Mouse (Mus musculus) thymus, adult 2 months (tissue): Measurements from ENCODE around the gene Lime1. TPM values are rescaled to one million over a fixed set of nuclear protein-coding genes. Genes with fewer than 3 reads are reported as not detected.
A peak's percentile ranks its signal among the peaks of the same experiment; 100 is the strongest.

Experiments
- DNase-seq: peaks from one replicate; pipeline ENCODE4 v3.0.0; 2021
- H3K27ac ChIP-seq: fragments of 200-500 bp; 2 replicates; pipeline ENCODE4 v1.5.1; 2012; ENCODE audit warnings: low read length, control low read depth; ENCODE audit not compliant: control insufficient read depth, insufficient read depth
- H3K27me3 ChIP-seq: fragments of 200-500 bp; 2 replicates; pipeline ENCODE4 v1.6.1; 2012; ENCODE audit warnings: mild to moderate bottlenecking, low read length, moderate library complexity, mixed read lengths; ENCODE audit not compliant: control insufficient read depth, insufficient read depth
- H3K36me3 ChIP-seq: fragments of 200-500 bp; 2 replicates; pipeline ENCODE4 v1.6.1; 2012; ENCODE audit warnings: mild to moderate bottlenecking, low read length, moderate library complexity; ENCODE audit not compliant: control insufficient read depth, insufficient read depth
- H3K4me1 ChIP-seq: fragments of 200-500 bp; replicated peaks from 2 replicates; pipeline ENCODE4 v1.6.1; 2012; ENCODE audit warnings: low read length; ENCODE audit not compliant: control insufficient read depth, insufficient read depth
- H3K4me3 ChIP-seq: fragments of 200-500 bp; 2 replicates; pipeline ENCODE4 v1.5.1; 2012; ENCODE audit warnings: mild to moderate bottlenecking, low read length, control low read depth, moderate library complexity; ENCODE audit not compliant: control insufficient read depth, insufficient read depth
- CTCF ChIP-seq: fragments of 200-500 bp; IDR thresholded peaks from 2 replicates; pipeline ENCODE4 v1.5.1; 2012; ENCODE audit warnings: mild to moderate bottlenecking, control low read depth, low read length, moderate library complexity, borderline replicate concordance; ENCODE audit not compliant: control insufficient read depth, poor library complexity, insufficient read depth; ENCODE audit errors: extremely low read depth
- POLR2A ChIP-seq: fragments of 200-500 bp; IDR thresholded peaks from 2 replicates; pipeline ENCODE4 v1.6.1; 2012; ENCODE audit warnings: mild to moderate bottlenecking, low read length, control low read depth, moderate library complexity; ENCODE audit not compliant: control insufficient read depth, poor library complexity, insufficient read depth; ENCODE audit errors: extremely low read depth
- WGBS: fragments of 180-500 bp; shearing (Covaris S2); methylation state at CpG from one replicate; pipeline ENCODE4 v1.1.7; 2018; 5-methylcytosine and 5-hydroxymethylcytosine counted together
- polyA plus RNA-seq: library from polyadenylated mRNA; depleted of rRNA; stranded (reverse); fragments of >200 nt; gene quantifications from 2 replicates; pipeline ENCODE4 v1.2.3, GENCODE M21; 2012; rRNA removed

Gene Lime1
- polyA plus RNA-seq: 263 and 268 TPM in 2 replicates

GRCm38 (mm10) chr2:181379778-181380177 lies at the start of gene Lime1:
Gene Lime1, plus strand, starts transcription at chr2:181380078.
- Histone ChIP-seq H3K27ac (no peak within 1 kb of the TSS), H3K4me3 (no peak within 1 kb of the TSS), H3K36me3 (peaks cover 29% of the 10 kb centered on the region), H3K27me3 (no peaks in the 10 kb centered on the region), H3K4me1 (peaks cover 16% of the 10 kb centered on the region)
- WGBS: 99% methylated on average over 12 of the region's 12 CpGs
- TF ChIP-seq POLR2A: no peak
- TF ChIP-seq CTCF: no peak
- no peak for DNase-seq

DNA sequence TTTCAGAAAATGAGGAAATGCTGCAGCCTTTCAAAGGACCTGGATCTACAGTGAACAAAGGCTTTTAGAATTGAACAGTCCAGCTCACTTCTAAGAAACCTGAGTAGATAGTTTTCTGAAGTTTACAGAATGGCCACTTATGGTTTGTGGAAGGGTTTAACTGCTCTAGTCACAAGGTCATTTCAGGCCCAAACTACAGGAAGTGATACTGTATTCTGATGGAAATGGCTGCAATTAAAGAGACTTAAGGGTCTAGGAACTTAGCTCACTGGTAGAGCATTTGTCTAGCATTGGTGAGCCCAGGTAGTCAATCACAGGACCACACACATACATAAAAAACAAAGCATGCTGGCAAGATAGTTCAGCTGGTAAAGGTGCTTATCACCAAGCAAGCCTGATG lies 47.3 kb upstream of the Lime1 start:
- H3K4me3 ChIP-seq: no peak overlapping the region
- no peaks in the 10 kb centered on the region for H3K4me1 ChIP-seq
- TF ChIP-seq CTCF (no peak), POLR2A (no peak)
- peaks cover 35% of the 10 kb centered on the region for H3K36me3 ChIP-seq
- DNase-seq: no peak
- no peak overlapping the region for H3K27ac ChIP-seq
- H3K27me3 ChIP-seq: no peaks in the 10 kb centered on the region

DNA sequence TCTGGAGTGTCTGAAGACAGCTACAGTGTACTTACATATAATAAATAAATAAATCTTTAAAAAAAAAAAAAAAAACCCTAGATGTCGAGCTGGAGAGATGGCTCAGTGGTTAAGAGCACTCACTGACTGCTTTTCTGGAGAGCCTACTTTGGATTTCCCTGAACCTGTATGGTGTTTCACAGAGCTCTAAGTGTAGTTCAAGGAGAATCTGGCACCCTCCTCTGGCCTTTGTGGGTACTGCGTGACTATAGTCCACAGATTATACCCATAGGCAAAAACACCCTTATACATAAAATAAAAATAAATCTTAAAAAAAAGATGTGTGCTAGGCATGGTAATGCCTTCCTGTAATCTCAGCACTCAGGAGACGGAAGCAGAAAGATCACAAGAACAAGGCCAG lies 45.9 kb upstream of the Lime1 start:
- TF ChIP-seq POLR2A (no peak), CTCF (no peak)
- WGBS: 67% methylated on average over 3 of the region's 3 CpGs
- H3K27ac ChIP-seq: no peak overlapping the region
- H3K36me3 ChIP-seq: peaks cover 39% of the 10 kb centered on the region
- no peaks in the 10 kb centered on the region for H3K4me1 ChIP-seq
- no peak overlapping the region for H3K4me3 ChIP-seq
- DNase-seq: peak; percentile 78
- H3K27me3 ChIP-seq: no peaks in the 10 kb centered on the region

DNA sequence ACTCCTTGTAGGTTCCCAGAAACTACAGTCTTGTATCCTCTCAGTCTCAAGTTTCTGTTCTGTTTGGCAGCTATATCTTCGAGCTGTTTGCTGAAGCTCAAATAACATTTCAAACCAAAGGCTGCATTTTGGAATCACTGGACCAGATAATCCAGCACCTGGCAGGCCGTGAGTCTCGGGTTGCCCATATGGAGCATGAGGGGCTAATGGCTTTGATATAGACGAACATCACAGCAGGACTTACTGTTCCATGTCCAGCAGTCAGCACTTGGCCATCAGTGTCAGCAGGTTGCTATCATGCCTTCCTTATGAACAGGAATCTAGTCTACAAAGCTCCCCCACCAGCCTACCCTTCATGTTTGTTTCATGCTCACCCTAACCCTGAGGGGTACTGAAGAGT lies 39.5 kb upstream of the Lime1 start:
- WGBS: 97% methylated on average over 4 of the region's 4 CpGs
- Histone ChIP-seq H3K4me1 (no peaks in the 10 kb centered on the region), H3K36me3 (peaks cover 34% of the 10 kb centered on the region), H3K27me3 (no peaks in the 10 kb centered on the region), H3K27ac (no peak overlapping the region), H3K4me3 (no peak overlapping the region)
- DNase-seq: no peak
- TF ChIP-seq POLR2A (no peak), CTCF (no peak)

DNA sequence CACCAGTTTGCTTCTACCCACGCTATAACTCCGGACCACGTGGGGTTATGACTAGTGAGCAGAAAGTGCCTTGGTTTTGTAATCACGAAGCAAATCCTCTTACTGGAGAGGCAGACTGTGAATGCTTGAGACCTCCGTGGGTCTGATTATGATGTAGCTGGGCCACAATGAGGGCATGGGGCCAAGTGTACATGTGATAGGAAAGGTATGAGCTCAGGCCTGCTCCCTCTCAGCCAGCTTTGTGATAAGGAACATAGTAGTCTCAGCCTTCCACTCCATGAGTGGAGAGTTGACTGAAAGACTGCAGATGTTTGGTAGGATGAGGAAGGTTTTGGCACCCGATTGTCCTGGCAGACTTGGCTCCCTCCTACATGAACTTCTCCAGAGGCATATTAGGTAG lies 37.1 kb upstream of the Lime1 start:
- H3K4me3 ChIP-seq: no peak overlapping the region
- DNase-seq: no peak
- no peak overlapping the region for H3K27ac ChIP-seq
- H3K36me3 ChIP-seq: peaks cover 33% of the 10 kb centered on the region
- H3K4me1 ChIP-seq: no peaks in the 10 kb centered on the region
- no peak for TF ChIP-seq CTCF
- no peak for TF ChIP-seq POLR2A
- WGBS: 97% methylated on average over 6 of the region's 6 CpGs
- no peaks in the 10 kb centered on the region for H3K27me3 ChIP-seq

DNA sequence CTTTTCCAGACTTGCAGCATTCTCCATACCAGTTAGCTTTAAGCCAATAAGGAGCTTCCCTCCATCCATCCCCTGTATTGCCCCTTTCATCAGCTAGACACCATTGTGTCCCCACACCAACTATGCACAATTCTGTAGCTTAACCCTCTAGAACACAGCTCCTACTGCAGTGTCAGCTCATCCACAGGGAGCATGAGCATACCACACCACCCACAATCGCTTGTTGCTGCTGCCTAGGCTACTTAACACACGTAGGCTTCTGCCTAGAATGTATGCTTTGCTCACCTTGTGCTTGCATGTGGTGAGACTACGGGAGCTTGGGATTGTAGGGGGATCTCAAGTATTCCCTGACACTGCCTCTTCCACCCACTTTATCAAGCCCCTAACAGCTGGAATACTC lies 23.1 kb upstream of the Lime1 start:
- Histone ChIP-seq H3K4me3 (no peak overlapping the region), H3K27me3 (no peaks in the 10 kb centered on the region), H3K27ac (no peak overlapping the region), H3K4me1 (no peaks in the 10 kb centered on the region), H3K36me3 (peaks cover 48% of the 10 kb centered on the region)
- DNase-seq: no peak
- WGBS: 97% methylated on average over 3 of the region's 3 CpGs
- no peak for TF ChIP-seq POLR2A
- no peak for TF ChIP-seq CTCF

DNA sequence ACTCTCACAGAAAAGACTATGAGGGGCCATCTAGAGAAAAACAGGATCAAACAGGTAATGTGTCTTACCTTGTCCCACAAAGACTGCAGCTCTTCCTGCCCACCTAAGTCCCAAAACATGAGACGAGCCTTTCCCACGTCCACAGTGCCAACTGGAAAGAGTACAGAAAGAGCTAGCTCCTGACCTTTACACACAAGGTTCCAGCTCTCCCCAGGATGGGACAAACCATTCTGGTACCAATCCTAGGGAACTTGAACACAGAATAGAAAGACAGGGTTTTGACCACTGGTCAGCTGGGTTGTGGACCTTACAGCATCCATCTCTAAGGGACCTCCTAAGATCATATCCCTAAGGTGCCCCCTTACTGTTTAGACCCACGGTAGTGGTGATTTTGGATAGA lies 15.9 kb upstream of the Lime1 start:
- 87% methylated on average over 3 of the region's 3 CpGs for WGBS
- H3K4me3 ChIP-seq: no peak overlapping the region

More for the DNA sequence above, 15.9 kb upstream of the Lime1 start:
- Histone ChIP-seq H3K36me3 (peaks cover 21% of the 10 kb centered on the region), H3K27me3 (no peaks in the 10 kb centered on the region), H3K27ac (no peak overlapping the region), H3K4me1 (peaks cover 10% of the 10 kb centered on the region)
- no peak for DNase-seq
- no peak for TF ChIP-seq POLR2A
- no peak for TF ChIP-seq CTCF
